Mouse (Mus musculus) heart, postnatal 0 days (tissue): Measurements from ENCODE around the gene Rtel1.

Experiments used
- CTCF ChIP-seq: IDR thresholded peaks from 2 replicates; pipeline ENCODE4 v1.5.1; 2016; ENCODE audit warnings: antibody characterized with exemption, control low read depth, low read depth
- EP300 ChIP-seq: IDR thresholded peaks from 2 replicates; pipeline ENCODE4 v1.6.1; 2016; ENCODE audit warnings: antibody characterized with exemption, low read depth

- TF ChIP-seq CTCF (no peak), EP300 (no peak)
These were observed 84.2 kb downstream of the Rtel1 start for GRCm38 (mm10) chr2:181403722-181404121.
